Mouse (Mus musculus) hindbrain, embryonic 10.5 days (tissue): ENCODE data around the gene Sesn1. TPM values are rescaled to one million over a fixed set of nuclear protein-coding genes. Genes with fewer than 3 reads are reported as not detected.
A peak's percentile ranks its signal among the peaks of the same experiment; 100 is the strongest.

Source experiments
- DNase-seq: peaks from one replicate; pipeline ENCODE4 v3.0.0-alpha.2; 2017; ENCODE audit warnings: low spot score
- H3K27ac ChIP-seq: fragments of 300-500 bp; sonication (generic); 2 replicates; pipeline ENCODE4 v1.5.1; 2016; ENCODE audit warnings: mild to moderate bottlenecking, moderate library complexity
- H3K27me3 ChIP-seq: fragments of 300-500 bp; sonication (generic); 2 replicates; pipeline ENCODE4 v1.6.1; 2016; ENCODE audit warnings: mild to moderate bottlenecking; ENCODE audit not compliant: poor library complexity, insufficient read depth, severe bottlenecking
- H3K36me3 ChIP-seq: fragments of 300-500 bp; sonication (generic); 2 replicates; pipeline ENCODE4 v1.6.1; 2016; ENCODE audit warnings: mild to moderate bottlenecking, moderate library complexity
- H3K4me1 ChIP-seq: fragments of 300-500 bp; sonication (generic); replicated peaks from 2 replicates; pipeline ENCODE4 v1.6.1; 2016; ENCODE audit warnings: mild to moderate bottlenecking
- H3K4me3 ChIP-seq: fragments of 300-500 bp; sonication (generic); 2 replicates; pipeline ENCODE4 v1.5.1; 2016; ENCODE audit warnings: mild to moderate bottlenecking, moderate library complexity
- H3K9me3 ChIP-seq: fragments of 300-500 bp; sonication (generic); 2 replicates; pipeline ENCODE4 v1.6.1; 2016; ENCODE audit warnings: mild to moderate bottlenecking, moderate library complexity
- WGBS: fragments of 180-500 bp; shearing (Covaris S2); methylation state at CpG from one replicate; pipeline ENCODE4 v1.1.7; 2016; 5-methylcytosine and 5-hydroxymethylcytosine counted together
- polyA plus RNA-seq: library from polyadenylated mRNA; unstranded; fragments of >200 nt; fragmentation: Nextera tagmentation; extraction: Ambion mirVana; gene quantifications from 2 replicates; pipeline ENCODE4 v1.2.1, GENCODE M21; 2016

Gene Sesn1
- polyA plus RNA-seq, 1 experiment from 2014 or later = 18.2 TPM

DNA sequence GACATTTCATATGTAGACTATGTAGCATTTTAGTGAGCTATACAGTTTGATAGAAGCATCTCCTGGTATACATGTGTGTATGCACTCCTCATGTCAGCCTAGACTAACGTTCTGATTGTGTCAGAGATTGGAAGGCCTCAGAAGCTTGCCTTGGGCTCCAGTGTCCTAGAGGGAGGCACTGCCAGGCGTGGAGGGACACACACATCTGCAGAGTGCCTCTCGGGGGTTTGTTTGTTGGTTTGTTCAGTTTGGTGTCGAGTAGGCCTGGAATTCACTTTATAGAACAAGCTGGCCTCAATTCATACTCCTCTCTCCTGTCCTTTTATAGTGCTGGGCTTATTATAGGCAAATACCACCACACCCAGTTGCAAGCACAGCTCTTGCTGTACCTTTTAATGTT, 16.3 kb downstream of the Sesn1 start:
- Histone ChIP-seq H3K36me3 (no peaks in the 10 kb centered on the region), H3K4me1 (no peaks in the 10 kb centered on the region), H3K9me3 (no peaks in the 10 kb centered on the region), H3K27ac (no peak overlapping the region), H3K27me3 (no peaks in the 10 kb centered on the region), H3K4me3 (no peak overlapping the region)
- 90% methylated on average over 4 of the region's 4 CpGs for WGBS
- no peak for DNase-seq

DNA sequence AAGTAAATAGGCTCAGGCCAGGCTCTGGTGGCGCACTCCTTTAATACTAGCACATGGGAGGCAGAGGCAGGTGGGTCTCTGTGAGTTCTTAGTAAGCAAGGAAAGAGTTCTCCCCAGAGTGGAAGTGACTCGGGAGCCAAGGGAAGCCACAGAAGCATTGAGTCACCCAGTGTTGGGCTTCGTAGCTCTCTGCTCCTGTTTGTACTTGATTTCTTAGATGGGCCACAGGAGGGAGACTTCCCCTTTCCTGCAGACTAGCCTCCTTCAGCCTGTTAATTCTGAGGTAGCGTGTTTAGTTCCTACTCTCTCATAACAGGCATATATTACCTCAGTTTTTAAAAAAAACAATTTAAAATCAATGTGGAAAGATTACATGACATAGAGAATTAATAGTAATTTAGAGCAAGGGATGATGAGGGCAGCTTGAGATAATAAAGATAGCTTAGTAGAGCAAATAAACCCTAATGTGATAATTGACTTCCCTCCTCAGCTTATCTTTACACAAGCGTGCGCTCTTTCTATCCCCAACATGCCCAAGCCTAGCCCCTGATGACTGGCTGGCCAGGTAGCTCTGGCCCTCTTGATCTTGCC, 16.9 kb downstream of the Sesn1 start:
- no peak overlapping the region for H3K4me3 ChIP-seq
- H3K27me3 ChIP-seq = no peaks in the 10 kb centered on the region
- no peak for DNase-seq
- H3K36me3 ChIP-seq = no peaks in the 10 kb centered on the region
- no peaks in the 10 kb centered on the region for H3K9me3 ChIP-seq
- no peaks in the 10 kb centered on the region; the same call in 1 of the 2 replicates for H3K4me1 ChIP-seq
- WGBS = 91% methylated on average over 6 of the region's 6 CpGs
- no peak overlapping the region for H3K27ac ChIP-seq

DNA sequence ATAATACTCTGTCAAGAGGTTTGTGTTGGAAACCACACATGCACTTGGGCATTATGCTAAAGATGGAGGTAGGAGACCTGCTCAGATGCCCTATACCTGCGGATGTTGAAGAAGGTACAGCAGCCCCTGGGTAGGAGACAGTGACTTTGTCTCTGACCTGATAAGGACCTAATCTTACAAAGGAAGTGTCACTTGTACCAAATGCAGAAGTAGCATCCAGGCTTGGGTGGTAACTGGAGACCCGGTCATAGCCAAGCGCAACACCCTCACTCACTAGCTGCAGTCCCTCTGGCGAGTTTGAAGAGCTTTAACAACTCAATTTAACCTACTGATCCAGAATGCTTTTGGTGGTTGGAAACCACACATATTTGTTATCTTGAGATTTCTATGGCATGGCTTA, 18.0 kb downstream of the Sesn1 start:
- H3K27ac ChIP-seq = no peak overlapping the region
- H3K27me3 ChIP-seq = no peaks in the 10 kb centered on the region
- no peaks in the 10 kb centered on the region for H3K36me3 ChIP-seq
- 88% methylated on average over 4 of the region's 4 CpGs for WGBS
- H3K4me1 ChIP-seq = peaks cover 4% of the 10 kb centered on the region; the same call in 1 of the 2 replicates
- DNase-seq = no peak
- no peak overlapping the region for H3K4me3 ChIP-seq
- no peaks in the 10 kb centered on the region for H3K9me3 ChIP-seq

DNA sequence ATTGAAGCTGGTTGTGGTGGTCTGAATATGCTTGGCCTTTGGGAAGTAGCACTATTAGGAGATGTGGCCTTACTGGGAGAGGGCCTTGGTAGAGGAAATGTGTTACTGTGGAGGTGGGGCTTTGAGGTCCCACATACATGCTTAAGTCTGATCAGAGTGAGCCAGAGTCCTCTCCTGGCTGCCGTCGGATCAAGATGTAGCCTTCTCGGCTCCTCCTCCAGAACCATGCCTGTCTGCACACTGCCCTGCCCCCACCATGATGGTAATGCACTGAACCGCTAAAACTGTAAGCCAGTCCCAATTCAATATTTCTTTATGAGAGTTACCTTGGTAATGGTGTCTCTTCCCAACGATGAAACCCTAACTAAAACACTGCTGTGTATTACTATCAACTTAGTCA, 19.5 kb downstream of the Sesn1 start:
- H3K4me3 ChIP-seq = no peak overlapping the region
- H3K27me3 ChIP-seq = no peaks in the 10 kb centered on the region
- H3K9me3 ChIP-seq = no peaks in the 10 kb centered on the region
- H3K4me1 ChIP-seq = peaks cover 4% of the 10 kb centered on the region; the same call in 1 of the 2 replicates
- 88% methylated on average over 5 of the region's 5 CpGs for WGBS
- H3K36me3 ChIP-seq = no peaks in the 10 kb centered on the region
- no peak overlapping the region for H3K27ac ChIP-seq
- no peak for DNase-seq

DNA sequence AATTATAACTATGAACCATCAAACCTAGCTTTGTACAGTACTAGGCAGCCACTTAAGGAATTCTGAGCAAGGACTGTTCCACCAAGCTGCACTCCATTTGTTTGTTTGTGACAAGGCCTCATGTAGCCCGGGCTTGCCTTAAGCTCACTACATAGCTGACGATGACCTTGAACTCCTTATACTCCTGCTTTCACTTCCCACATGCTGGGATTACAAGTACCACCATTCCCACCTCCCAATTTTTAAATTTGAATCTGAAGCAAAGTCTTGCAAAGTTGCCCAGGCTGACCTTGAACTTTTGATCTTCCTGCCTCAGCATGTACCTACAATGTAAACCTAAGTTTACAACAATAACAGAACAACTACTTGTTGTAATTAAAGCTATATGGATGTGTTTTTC, 20.2 kb downstream of the Sesn1 start:
- Histone ChIP-seq H3K27me3 (no peaks in the 10 kb centered on the region), H3K9me3 (no peaks in the 10 kb centered on the region), H3K4me3 (no peak overlapping the region), H3K27ac (no peak overlapping the region), H3K4me1 (peaks cover 4% of the 10 kb centered on the region; the same call in 1 of the 2 replicates), H3K36me3 (no peaks in the 10 kb centered on the region)
- WGBS = 87% methylated on average over 2 of the region's 2 CpGs
- DNase-seq = no peak

DNA sequence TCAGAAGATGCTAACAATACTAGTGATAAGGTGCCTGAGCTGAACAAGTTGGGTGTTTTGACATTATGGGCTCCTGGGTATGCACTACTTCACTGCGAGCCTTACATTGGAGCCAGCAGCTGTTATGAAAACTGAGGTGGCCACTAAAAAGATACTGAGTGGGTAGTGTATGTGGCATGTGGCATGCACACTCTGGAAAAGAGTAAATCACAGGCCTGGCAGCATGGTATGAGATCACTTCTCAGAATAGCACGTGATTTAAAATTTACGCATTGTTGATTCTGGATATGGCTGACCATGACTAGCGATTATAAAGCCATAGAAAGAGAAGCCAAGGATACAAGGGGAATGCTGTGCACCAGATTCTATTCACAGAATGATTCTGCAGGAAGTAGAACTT, 20.7 kb downstream of the Sesn1 start:
- 71% methylated on average over 4 of the region's 4 CpGs for WGBS
- Histone ChIP-seq H3K27ac (no peak overlapping the region), H3K36me3 (no peaks in the 10 kb centered on the region), H3K4me3 (no peak overlapping the region), H3K4me1 (peaks cover 4% of the 10 kb centered on the region; the same call in 1 of the 2 replicates), H3K9me3 (no peaks in the 10 kb centered on the region), H3K27me3 (no peaks in the 10 kb centered on the region)
- no peak for DNase-seq

DNA sequence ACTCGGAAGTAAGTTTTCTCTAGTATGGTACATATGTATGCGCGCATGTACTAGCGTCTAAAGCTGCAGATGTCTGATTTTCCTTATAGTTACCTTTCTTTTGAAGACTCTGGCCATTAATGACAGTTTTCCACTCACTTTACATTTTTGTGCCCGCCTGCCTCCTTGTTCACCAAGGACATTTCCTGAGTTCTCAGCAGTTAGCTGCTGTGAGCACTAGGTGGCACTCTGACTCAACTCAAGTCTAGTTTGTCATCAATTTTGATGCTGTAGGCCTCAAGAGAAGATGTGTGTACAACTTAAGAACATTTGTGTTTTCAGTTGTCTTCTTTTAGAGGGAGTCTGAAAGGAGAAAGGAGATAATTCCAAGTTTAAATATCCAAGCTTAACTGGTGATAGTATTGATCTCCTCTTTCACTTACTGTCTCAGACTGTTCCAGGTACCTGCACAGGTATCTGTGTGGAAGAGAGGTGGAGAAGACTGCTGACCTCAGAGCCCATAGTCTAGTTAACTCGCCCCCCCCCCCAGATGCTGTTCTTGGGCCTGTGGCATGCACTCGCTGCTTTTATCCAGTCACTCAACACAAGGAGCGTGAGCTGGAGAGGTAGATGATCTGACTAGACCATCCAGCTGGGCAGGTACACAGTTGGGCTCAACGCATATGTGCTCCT, 21.3 kb downstream of the Sesn1 start:
- Histone ChIP-seq H3K4me3 (no peak overlapping the region), H3K27me3 (no peaks in the 10 kb centered on the region), H3K27ac (no peak overlapping the region), H3K36me3 (no peaks in the 10 kb centered on the region), H3K4me1 (peaks cover 4% of the 10 kb centered on the region; the same call in 1 of the 2 replicates), H3K9me3 (no peaks in the 10 kb centered on the region)
- peak; percentile 50 for DNase-seq
- 53% methylated on average over 9 of the region's 9 CpGs for WGBS

DNA sequence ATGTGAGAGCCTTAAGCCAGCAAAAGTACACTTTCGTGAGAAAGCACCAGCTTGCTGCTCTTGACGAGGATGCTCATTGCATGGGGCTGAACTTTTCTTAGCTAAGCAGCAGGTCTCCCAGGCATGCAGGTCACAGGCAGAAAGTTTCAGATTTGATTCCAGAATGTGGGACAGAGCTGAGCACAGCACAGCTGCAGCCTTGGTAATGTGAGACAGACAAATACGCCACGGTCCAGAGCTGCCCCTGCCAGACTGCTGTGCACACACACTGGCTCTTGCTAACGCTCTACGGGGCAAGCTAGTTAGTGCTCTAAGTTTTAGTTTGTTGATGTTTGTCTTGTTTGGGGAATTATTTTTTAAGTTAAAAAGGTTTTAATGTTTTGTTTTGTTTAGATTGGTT, 22.5 kb downstream of the Sesn1 start:
- Histone ChIP-seq H3K36me3 (no peaks in the 10 kb centered on the region), H3K4me1 (peaks cover 4% of the 10 kb centered on the region; the same call in 1 of the 2 replicates), H3K27me3 (no peaks in the 10 kb centered on the region), H3K27ac (no peak overlapping the region), H3K4me3 (no peak overlapping the region), H3K9me3 (no peaks in the 10 kb centered on the region)
- DNase-seq = no peak
- WGBS = 66% methylated on average over 6 of the region's 6 CpGs

DNA sequence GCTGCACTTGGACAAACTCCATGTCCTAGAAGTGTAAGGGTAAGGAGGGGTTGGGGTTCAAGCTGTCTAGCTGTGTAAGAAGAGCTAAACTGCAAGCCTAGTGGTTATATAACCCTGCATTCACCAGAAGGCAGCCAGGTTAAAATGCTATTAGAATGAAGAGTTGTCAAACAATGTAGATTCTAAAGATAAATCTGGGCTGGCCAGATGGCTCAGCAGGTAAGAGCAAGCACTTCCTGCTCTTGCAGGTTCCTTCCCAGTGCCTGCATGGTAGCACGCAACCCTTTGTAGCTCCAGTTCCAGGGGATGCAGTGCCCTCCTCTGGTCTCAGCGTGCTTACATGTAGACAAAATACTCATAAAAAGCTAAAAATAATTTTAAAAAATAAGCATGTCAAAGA, 24.4 kb downstream of the Sesn1 start:
- no peak overlapping the region for H3K4me3 ChIP-seq
- DNase-seq = no peak
- 93% methylated on average over 2 of the region's 2 CpGs for WGBS
- peaks cover 4% of the 10 kb centered on the region; the same call in 1 of the 2 replicates for H3K4me1 ChIP-seq
- H3K9me3 ChIP-seq = no peaks in the 10 kb centered on the region
- no peaks in the 10 kb centered on the region for H3K36me3 ChIP-seq
- no peaks in the 10 kb centered on the region for H3K27me3 ChIP-seq
- H3K27ac ChIP-seq = no peak overlapping the region

DNA sequence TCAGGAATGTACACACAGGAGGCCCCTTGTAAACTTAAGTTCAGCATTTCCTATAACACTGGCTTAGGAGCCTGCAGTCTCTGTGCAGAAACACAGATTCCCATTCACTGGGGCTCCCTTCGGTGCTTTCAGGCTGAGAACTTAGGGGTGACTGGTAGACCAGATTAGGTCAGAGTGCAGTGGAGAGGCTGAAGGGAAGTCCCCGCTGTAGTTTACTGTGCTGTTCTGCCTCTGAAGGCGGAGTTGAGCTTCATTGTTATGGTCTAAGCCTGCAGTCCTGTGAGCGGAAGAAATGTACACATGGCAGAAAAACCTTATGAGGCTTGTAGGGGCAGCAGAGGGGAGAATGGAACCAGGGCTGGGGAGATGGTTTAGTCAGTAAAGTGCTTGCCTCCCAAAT, 29.2 kb downstream of the Sesn1 start:
- H3K4me3 ChIP-seq = no peak overlapping the region
- H3K27me3 ChIP-seq = no peaks in the 10 kb centered on the region
- no peaks in the 10 kb centered on the region for H3K9me3 ChIP-seq
- 90% methylated on average over 4 of the region's 4 CpGs for WGBS
- H3K27ac ChIP-seq = no peak overlapping the region
- no peaks in the 10 kb centered on the region for H3K4me1 ChIP-seq
- DNase-seq = no peak
- no peaks in the 10 kb centered on the region for H3K36me3 ChIP-seq

DNA sequence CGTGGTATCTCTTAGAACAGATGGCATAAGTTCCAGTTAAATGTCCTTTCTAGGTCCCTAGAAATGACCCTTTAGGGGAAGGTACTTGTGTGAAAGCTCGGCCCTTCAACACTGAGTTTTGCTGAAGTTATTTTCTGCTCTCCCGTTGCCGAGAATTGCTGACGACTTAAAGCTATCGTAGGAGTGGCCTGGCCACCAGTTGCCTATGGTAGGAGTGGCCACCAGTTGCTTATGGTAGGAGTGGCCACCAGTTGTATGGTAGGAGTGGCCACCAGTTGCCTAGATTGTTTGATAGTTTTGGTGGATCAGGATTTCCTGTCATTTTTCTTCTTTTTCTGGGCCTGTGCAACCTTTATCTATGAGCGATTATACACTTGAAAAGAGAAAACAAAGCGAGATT, 38.0 kb downstream of the Sesn1 start:
- 96% methylated on average over 8 of the region's 8 CpGs for WGBS
- H3K27me3 ChIP-seq = no peaks in the 10 kb centered on the region
- H3K36me3 ChIP-seq = peaks cover 9% of the 10 kb centered on the region
- 0 out of 2 replicates have a peak, but pooled peaks cover 5% of the 10 kb centered on the region for H3K9me3 ChIP-seq
- H3K4me1 ChIP-seq = no peaks in the 10 kb centered on the region
- no peak for DNase-seq
- H3K4me3 ChIP-seq = no peak overlapping the region
- no peak overlapping the region for H3K27ac ChIP-seq

DNA sequence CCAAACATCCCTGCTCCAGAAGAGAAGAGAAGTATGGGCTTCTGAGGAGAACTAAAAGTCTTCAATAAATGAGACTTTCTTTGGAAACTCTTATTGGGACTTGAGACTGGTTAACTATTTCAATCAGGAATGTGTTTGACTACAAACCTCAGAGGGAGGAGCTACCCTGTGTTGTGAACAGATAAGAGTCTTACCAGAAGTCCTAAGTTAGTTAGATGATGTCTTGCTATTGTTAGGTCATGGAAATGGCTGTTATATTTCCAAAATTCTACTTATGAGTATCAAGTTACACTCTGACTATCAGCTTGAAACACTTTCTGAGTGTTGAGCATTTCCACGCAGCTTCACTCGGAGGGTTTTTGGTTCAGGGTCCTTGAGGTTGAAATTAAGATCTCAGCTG, 39.0 kb downstream of the Sesn1 start:
- no peak for DNase-seq
- Histone ChIP-seq H3K9me3 (0 out of 2 replicates have a peak, but pooled peaks cover 5% of the 10 kb centered on the region), H3K4me1 (no peaks in the 10 kb centered on the region), H3K4me3 (no peak overlapping the region), H3K27me3 (no peaks in the 10 kb centered on the region), H3K36me3 (peaks cover 9% of the 10 kb centered on the region), H3K27ac (no peak overlapping the region)
- 93% methylated on average over 2 of the region's 2 CpGs for WGBS

DNA sequence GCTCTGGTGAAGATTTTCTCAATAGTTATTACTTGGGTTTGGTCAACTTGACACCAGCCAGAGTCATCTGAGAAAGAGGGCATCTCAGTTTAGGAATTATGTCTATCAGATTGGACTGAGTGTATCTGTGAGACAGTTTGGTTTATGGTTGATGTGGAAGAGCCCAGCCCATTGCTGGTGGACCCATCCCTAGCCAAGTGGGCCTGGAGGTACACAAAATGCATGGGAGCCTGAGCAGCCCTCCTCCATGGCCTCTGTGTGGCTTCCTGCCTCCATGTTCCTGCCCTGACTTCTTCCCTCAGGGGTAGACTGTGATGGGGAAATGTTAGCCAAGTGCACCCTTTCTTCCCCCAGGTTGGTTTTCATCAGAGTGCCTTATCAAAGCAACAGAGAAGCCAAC, 50.1 kb downstream of the Sesn1 start:
- Histone ChIP-seq H3K27me3 (no peaks in the 10 kb centered on the region), H3K36me3 (no peaks in the 10 kb centered on the region), H3K27ac (no peak overlapping the region), H3K4me1 (0 out of 2 replicates have a peak, but pooled peaks cover 4% of the 10 kb centered on the region), H3K9me3 (no peaks in the 10 kb centered on the region), H3K4me3 (no peak overlapping the region)
- DNase-seq = no peak
